Mouse (Mus musculus) spleen, adult 2 months (tissue): Measurements from ENCODE around the gene Pcdh9. TPM values are rescaled to one million over a fixed set of nuclear protein-coding genes. Genes with fewer than 3 reads are reported as not detected.

Source experiments
- DNase-seq, 2 experiments: peaks; one replicate each; pipeline versions ENCODE4 v3.0.0 to v3.0.0-alpha.2; 2012 to 2021; ENCODE audit warnings: low spot score in 2 of 2, low read depth in 1 of 2
- H3K27ac ChIP-seq: fragments of 200-500 bp; 2 replicates; pipeline ENCODE4 v1.5.1; 2012; ENCODE audit warnings: low read length, inconsistent platforms; ENCODE audit not compliant: insufficient read depth
- H3K27me3 ChIP-seq: fragments of 200-500 bp; 2 replicates; pipeline ENCODE4 v1.6.1; 2012; ENCODE audit warnings: mild to moderate bottlenecking, moderate library complexity, low read length, inconsistent platforms; ENCODE audit not compliant: control insufficient read depth, insufficient read depth
- H3K36me3 ChIP-seq: fragments of 200-500 bp; 2 replicates; pipeline ENCODE4 v1.6.1; 2012; ENCODE audit warnings: mild to moderate bottlenecking, low read length, inconsistent platforms; ENCODE audit not compliant: control insufficient read depth, insufficient read depth
- H3K4me1 ChIP-seq: fragments of 200-500 bp; 2 replicates; pipeline ENCODE4 v1.6.1; 2011; ENCODE audit warnings: inconsistent platforms; ENCODE audit not compliant: control insufficient read depth, insufficient read depth, insufficient read length
- H3K4me3 ChIP-seq: fragments of 200-500 bp; 2 replicates; pipeline ENCODE4 v1.5.1; 2011; ENCODE audit warnings: mild to moderate bottlenecking, inconsistent platforms; ENCODE audit not compliant: insufficient read depth, insufficient read length; ENCODE audit errors: extremely low read depth
- CTCF ChIP-seq: fragments of 200-500 bp; IDR thresholded peaks from 2 replicates; pipeline ENCODE4 v1.5.1; 2011; ENCODE audit warnings: mild to moderate bottlenecking, inconsistent platforms; ENCODE audit not compliant: insufficient read depth, insufficient read length, insufficient replicate concordance; ENCODE audit errors: extremely low read depth
- POLR2A ChIP-seq: fragments of 200-500 bp; IDR thresholded peaks from 2 replicates; pipeline ENCODE4 v1.6.1; 2011; ENCODE audit warnings: low read depth, low read length, inconsistent platforms
- WGBS: fragments of 180-500 bp; shearing (Covaris S2); methylation state at CpG from one replicate; pipeline ENCODE4 v1.1.7; 2018; 5-methylcytosine and 5-hydroxymethylcytosine counted together
- polyA plus RNA-seq: library from polyadenylated mRNA; depleted of rRNA; stranded (reverse); fragments of >200 nt; gene quantifications from 2 replicates; pipeline ENCODE4 v1.2.3, GENCODE M21; 2012

The Pcdh9 gene
- polyA plus RNA-seq, 1 experiment: 0.41 TPM

DNA sequence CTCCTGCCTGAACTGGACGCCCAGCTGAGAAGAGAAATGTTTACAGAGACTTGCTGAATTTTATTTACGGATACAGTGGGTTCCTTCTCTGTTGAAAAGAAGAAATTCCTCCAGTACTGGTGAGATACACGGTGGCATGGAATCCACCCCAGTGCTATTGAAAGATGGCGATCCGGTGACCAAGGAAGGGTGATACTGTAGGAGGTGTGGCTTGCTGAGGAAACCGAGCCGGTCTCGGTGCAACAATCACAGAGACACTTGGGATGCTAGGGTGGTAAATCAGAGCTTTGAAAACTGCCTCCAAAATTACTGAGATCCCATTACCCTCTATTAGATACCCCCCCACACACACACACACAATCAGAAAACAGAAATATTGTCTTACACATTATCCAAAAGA is 367.0 kb downstream of the Pcdh9 start:
- TF ChIP-seq POLR2A (no peak), CTCF (no peak)
- Histone ChIP-seq H3K27ac (no peak overlapping the region), H3K4me3 (no peak overlapping the region), H3K4me1 (no peaks in the 10 kb centered on the region), H3K36me3 (no peaks in the 10 kb centered on the region), H3K27me3 (no peaks in the 10 kb centered on the region)
- no peak for DNase-seq
- WGBS: 88% methylated on average over 8 of the region's 8 CpGs

DNA sequence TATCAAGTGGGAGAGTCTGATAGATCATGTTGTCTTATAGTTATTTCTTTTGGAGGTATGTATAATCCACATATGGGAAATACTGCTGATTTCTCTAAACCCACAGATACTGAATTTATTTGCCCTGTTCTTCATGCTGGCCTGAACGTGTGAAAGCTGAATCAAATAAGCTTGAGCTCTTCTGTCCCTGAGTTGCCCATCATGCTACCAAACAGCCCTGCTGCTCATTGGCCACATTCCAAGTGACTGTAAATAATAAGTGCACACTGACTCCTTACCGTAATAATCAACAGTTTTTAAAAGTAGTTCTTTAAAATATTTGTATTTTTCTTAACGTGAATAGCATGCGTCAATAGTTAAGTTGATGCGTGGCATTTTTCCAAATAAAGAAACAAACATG is 370.3 kb downstream of the Pcdh9 start:
- DNase-seq: no peak
- Histone ChIP-seq H3K4me1 (no peaks in the 10 kb centered on the region), H3K27me3 (no peaks in the 10 kb centered on the region), H3K27ac (no peak overlapping the region), H3K36me3 (no peaks in the 10 kb centered on the region), H3K4me3 (no peak overlapping the region)
- no peak for TF ChIP-seq CTCF
- no peak for TF ChIP-seq POLR2A
- WGBS: 82% methylated on average over 5 of the region's 5 CpGs

DNA sequence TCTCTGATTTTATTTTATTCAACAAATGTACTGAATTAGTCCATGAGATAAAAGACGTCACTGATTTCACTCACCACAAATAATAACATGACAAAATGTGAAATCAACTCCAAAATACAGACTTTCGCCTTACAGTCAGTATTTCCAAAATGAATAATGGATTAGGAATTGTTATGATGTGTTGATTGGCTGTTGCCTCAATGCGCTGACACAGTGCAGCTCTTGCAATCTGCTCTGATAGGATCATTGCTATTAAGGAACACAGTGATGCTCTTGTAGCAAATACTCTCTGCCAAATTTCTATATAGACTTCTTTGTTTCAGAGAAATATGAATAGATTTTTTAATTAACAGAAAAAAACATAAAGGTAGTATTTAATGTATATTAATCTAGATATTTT is 373.8 kb downstream of the Pcdh9 start:
- WGBS: 94% methylated on average over 3 of the region's 3 CpGs
- TF ChIP-seq CTCF (no peak), POLR2A (no peak)
- H3K4me1 ChIP-seq: no peaks in the 10 kb centered on the region
- H3K27ac ChIP-seq: no peak overlapping the region
- no peaks in the 10 kb centered on the region for H3K27me3 ChIP-seq
- H3K4me3 ChIP-seq: no peak overlapping the region
- no peak for DNase-seq
- H3K36me3 ChIP-seq: no peaks in the 10 kb centered on the region

DNA sequence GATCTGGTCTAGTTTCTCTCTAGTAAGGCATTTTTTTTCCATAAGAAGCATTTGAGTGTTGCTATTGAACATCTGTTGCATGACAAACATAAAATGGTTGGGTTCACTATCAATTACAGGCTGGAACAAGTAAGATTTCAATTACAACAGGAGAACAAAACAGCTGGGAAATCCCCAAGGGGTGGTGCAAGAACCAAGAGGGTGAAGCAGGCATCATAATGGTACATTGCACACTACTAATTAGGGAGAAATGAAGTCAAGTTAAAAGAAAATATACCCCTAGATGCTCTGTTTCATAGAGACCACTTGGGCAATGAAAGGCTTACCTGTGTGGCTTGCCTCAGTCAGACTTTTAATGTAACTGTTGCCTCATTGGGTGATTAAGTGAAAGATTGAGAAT is 384.4 kb downstream of the Pcdh9 start:
- Histone ChIP-seq H3K4me1 (no peaks in the 10 kb centered on the region), H3K27me3 (no peaks in the 10 kb centered on the region), H3K36me3 (no peaks in the 10 kb centered on the region), H3K27ac (no peak overlapping the region), H3K4me3 (no peak overlapping the region)
- DNase-seq: no peak
- TF ChIP-seq POLR2A (no peak), CTCF (no peak)

DNA sequence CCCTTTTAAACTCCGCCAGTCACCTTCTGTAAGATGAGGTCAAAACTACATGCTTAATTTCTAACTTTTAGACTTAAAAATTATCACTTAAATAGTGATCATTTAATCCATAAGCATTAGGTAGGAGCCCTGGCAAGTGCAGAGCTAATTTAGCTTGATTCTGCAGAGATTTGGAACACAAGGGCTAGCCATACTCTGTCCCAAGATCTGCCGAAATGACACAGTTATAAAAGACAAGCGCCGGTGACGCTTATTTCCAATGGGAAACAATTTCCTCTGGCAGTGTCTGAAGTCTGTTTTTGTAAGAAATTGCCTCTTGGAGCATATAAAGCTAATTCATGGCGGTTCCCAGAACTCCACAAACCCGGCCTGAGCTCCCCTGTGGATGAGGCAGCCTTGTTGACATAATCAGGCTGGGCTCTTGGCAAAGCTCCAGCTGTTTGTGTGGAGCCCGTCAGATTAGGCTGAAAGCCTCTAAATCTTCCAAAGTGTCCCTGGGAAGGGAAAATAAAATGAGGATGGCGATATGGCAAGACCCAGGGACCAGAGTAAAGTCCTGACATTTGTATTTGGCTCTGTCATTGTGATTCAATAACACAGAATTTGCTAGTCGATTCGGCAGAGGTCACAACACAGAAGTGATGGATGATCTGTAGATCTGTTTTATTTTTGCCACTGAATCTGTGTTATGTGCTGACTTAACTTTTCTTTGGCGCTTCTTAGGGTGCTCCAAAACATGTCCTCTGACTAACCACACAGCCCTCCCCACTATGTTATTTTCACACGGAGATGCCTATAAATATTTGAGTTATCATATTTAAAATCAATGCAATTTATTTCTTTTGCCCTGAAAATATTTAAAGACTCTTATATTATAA is 391.4 kb downstream of the Pcdh9 start:
- Histone ChIP-seq H3K27me3 (no peaks in the 10 kb centered on the region), H3K4me1 (no peaks in the 10 kb centered on the region), H3K4me3 (no peak overlapping the region), H3K27ac (no peak overlapping the region), H3K36me3 (no peaks in the 10 kb centered on the region)
- 65% methylated on average over 13 of the region's 13 CpGs for WGBS
- no peak for DNase-seq
- TF ChIP-seq CTCF: no peak
- TF ChIP-seq POLR2A: no peak

DNA sequence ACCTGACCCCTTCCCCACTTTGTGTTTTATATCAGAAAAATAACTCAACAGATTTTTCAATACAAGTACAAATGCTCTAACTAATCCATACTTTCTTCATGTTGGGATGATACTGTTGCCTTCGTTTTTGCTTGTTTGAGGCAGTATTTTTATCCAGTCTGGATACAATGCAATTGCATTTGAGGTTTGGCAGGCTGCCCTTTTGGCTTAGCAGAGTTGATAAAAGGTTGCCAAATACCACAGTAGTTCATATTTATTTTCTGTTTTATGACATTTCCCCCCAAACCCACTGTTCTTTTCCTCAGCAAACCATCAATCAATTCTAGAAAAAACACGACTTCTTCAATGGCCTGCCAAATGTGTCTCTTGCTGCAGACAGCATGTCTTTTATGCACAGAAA is 415.5 kb downstream of the Pcdh9 start:
- 22% methylated on average over 2 of the region's 2 CpGs for WGBS
- Histone ChIP-seq H3K27ac (no peak overlapping the region), H3K27me3 (no peaks in the 10 kb centered on the region), H3K36me3 (no peaks in the 10 kb centered on the region), H3K4me3 (no peak overlapping the region), H3K4me1 (no peaks in the 10 kb centered on the region)
- no peak for DNase-seq
- TF ChIP-seq POLR2A: no peak
- TF ChIP-seq CTCF: no peak

DNA sequence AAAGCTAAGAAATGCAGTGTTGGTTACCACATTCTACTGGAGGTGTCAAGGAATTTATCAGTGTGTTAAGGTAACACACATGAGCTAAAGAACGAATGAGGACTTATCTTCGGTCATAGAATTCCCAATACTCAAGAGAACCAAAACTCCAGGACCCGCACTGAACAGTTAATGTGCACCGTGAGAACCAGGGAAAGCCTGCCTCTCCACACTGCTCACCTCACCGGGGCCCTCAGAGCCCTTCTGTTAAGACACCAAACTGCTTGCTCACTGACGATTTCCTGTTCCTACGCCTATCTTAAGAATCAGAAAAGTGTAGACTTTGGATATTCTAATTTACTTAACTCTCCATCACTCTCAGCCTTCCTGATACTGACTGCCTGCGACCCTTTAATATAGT is 418.0 kb downstream of the Pcdh9 start:
- Histone ChIP-seq H3K4me3 (no peak overlapping the region), H3K36me3 (no peaks in the 10 kb centered on the region), H3K4me1 (no peaks in the 10 kb centered on the region), H3K27me3 (no peaks in the 10 kb centered on the region), H3K27ac (no peak overlapping the region)
- no peak for DNase-seq
- TF ChIP-seq POLR2A: no peak
- TF ChIP-seq CTCF: no peak
- 77% methylated on average over 8 of the region's 8 CpGs for WGBS
